Mouse (Mus musculus) left cerebral cortex, postnatal 36 days (tissue): ENCODE results near the gene C8a. TPM values are rescaled to one million over a fixed set of nuclear protein-coding genes. Genes with fewer than 3 reads are reported as not detected.

Source experiments
- DNase-seq, 2 experiments: peaks; one replicate each; pipeline ENCODE4 v3.0.0; 2021 to 2022; ENCODE audit warnings: low spot score in 2 of 2, mixed read lengths in 1 of 2
- intact Hi-C: fragments of 180-260 bp; cut with DNase I; formaldehyde crosslinking; loops from one replicate; pipeline ENCODE4 v1.15.1; 2025
- total RNA-seq, 2 experiments: library from RNA; stranded (reverse); gene quantifications; 2 replicates each; pipeline ENCODE4 v1.2.3; 2021

The C8a gene
- not detected for total RNA-seq

GRCm38 (mm10) chr4:104876323-104876722, at the start of gene C8a:
Gene C8a (minus strand): TSS chr4:104876398.
- no peak for DNase-seq
- intact Hi-C loops, result no loop called here

DNA sequence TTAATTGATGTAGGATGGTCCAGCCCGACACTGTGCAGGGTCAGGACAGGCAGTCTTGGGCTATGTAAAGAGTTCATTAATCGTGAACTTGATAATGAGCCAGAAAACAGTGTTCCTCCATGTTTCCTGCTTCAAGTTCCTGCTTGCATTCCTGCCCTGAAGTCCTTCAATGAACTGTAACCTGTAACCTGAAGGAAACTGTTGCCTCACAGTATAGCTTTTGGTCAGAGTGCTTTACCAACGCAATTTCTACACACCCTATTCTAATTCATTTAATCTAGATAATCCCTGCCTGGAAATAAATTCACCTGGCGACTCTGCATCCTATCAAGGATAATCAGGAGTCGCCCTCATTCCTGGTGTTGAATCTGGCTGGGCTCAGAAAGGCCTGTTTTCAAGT, 49.2 kb upstream of the C8a start:
- DNase-seq, result no peak
- intact Hi-C loops, result no loop called here

DNA sequence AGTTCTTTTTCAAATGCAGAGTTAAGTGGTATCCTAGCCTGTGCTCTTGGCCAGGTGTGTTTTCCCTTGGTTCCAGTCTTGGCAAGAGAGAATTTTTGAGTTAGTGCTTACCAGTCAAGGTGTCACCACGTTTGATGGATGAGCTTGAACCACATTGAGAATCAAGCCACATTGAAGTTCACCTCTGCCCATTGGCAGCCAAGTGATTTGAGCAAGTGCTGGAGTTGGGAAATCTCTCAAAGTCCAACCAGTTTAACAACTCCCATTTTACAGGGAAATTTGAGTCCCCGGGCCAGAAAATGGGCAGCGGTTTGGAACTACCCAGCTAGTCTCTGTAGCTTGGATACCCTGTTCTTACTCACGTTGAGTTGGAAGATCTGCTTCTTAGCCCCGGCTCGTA, 41.8 kb upstream of the C8a start:
- DNase-seq, result no peak
- intact Hi-C loops, result loop anchor here (10.0 kb wide), 2 partner anchors 207 to 1307 kb away; no protein-coding TSS in a partner anchor

DNA sequence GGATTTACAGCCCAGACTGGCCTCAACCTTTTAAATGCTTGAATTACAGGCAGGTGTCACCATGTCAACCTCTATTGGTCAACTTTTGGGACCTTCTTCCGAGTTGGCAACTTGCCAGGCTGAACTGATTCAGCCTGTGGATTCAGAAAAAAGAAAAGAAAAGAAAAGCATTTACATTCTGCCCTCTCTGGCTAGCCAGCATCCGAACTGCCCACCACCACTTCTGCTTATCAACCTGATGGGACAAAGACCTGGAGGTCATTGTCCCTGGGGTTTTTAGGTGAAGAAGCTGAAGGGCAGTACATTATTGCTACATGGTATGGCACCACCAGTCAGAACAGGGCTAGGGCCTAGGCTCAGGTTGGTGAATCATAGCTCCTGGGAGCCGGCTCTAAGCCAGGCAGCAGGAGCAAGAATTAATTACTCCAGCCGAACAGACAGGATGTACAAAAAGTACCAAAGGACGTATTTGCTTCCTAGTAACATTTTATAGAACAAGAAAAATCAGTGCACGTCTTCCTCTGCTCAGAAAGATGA, 38.6 kb upstream of the C8a start:
- intact Hi-C loops, result loop anchor here (10.0 kb wide), 2 partner anchors 210 to 1310 kb away; no protein-coding TSS in a partner anchor
- no peak for DNase-seq

- DNase-seq, result no peak
- intact Hi-C loops, result loop anchor here (10.0 kb wide), 2 partner anchors 211 to 1311 kb away; no protein-coding TSS in a partner anchor
Measured at GRCm38 (mm10) chr4:104913291-104914129, 37.3 kb upstream of the C8a start, which contains the start of gene Fyb2. Gene Fyb2 (plus strand): TSS chr4:104913456.

GRCm38 (mm10) chr4:104911685-104912084, 35.5 kb upstream of the C8a start:
- DNase-seq, result peak; percentile 57 to 63
- intact Hi-C loops, result loop anchor here (10.0 kb wide), 2 partner anchors 213 to 1313 kb away; no protein-coding TSS in a partner anchor

DNA sequence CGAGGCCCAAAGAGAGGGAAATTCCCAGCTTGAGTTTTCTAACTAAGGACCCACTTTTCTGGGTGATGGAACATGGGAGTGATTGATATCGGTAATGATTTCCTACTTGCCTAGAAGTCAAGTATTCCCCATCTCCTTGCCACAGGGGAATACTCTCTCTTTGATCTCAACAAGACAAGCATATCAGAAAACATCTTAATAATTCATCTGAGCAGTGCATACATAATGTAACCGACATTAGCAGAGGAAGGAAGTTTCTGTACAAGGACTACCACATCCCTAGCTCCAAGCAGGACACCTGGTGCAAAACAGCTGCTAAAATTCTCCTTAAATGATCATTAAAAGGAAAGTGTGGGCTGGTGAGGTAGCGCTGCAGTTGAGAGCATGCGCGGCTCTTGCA, 28.9 kb upstream of the C8a start:
- intact Hi-C loops, result no loop called here
- DNase-seq, result no peak

- intact Hi-C loops, result no loop called here
- no peak for DNase-seq
Measured at GRCm38 (mm10) chr4:104902836-104903235, 26.6 kb upstream of the C8a start.

DNA sequence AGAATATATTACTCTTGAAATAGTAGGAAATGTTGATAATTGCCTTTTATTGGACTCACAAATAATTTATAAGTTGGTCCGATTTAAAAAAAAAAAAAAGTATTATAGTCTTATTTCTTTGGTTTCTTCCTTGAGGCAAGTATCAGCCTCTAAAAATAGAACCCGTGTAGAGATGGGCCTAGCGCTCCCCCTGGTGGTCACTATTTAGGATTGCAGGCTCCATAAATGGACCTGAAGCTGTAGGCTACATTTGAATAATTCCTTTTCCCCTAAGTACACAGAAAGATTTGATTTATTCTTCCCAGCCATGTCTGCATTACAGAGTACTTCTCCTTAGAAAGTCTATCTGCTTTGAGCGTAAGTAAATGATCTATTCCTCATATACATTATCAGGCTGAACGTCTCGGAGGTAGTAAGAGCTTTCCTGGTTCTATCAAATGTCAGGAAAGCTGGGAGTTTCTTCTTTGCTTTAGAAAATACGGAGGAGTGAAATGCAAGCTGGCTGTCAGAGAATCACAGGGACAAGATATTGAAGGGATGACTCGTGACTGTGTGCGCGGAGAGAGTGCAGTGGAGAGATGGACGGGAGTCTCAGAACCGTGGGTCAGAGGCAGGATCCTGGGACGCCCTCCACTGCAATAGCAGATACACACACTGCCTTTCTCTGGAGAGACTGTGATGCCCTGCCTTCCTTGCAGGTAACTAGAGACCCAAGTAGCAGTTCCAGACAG, 18.0 kb upstream of the C8a start:
- intact Hi-C loops, result loop anchor here (5.0 to 10.0 kb wide), 4 partner anchors 167 to 527 kb away; no protein-coding TSS in a partner anchor
- DNase-seq, result peak; percentile 65 to 68

GRCm38 (mm10) chr4:104893588-104893987, 17.4 kb upstream of the C8a start:
- intact Hi-C loops, result loop anchor here (5.0 to 10.0 kb wide), 4 partner anchors 166 to 526 kb away; no protein-coding TSS in a partner anchor
- peak in 1 of 2 experiments; percentile 24 for DNase-seq

DNA sequence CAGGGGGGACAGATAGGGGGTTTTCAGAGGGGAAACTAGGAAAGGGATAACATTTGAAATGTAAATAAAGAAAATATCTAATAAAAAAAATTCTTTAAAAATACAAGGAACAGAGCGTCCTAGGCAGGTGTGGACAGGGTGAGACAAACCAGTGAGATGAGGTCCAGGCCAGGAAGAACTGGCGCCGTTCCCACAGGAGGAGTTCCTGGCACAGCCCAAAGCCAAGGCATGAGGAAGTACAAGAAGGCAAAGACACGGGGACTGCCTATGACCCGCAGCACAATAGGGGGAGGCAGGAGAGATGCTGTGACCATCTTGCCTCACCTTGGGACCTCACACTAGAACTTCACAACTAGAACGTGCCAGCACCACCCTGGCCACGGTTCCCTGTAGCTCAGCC, 15.5 kb upstream of the C8a start:
- no peak for DNase-seq
- intact Hi-C loops, result loop anchor here (5.0 to 10.0 kb wide), 4 partner anchors 164 to 524 kb away; no protein-coding TSS in a partner anchor

GRCm38 (mm10) chr4:104888499-104889262, 12.5 kb upstream of the C8a start:
- no peak for DNase-seq
- intact Hi-C loops, result no loop called here

DNA sequence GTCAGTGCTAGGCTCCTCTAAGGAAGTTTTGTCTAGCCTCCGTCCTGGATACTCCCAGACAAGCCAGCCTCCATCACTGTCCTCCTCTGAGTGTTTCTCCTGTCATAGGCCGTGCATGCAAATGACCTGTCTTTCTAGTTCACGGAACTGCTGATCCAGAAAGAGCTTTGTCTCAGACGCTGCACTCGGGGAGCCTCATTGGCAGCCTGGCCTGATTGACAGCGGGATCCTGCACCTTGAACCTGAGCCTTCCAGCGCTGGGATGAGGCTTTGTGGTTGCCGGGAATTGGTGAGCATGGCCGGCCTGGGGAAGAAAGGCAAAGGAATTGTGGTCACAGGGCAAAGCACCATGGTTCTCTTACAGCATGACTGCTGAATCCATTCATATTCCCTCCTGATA, 11.3 kb upstream of the C8a start:
- no peak for DNase-seq
- intact Hi-C loops, result no loop called here

- intact Hi-C loops, result no loop called here
- no peak for DNase-seq
Measured at GRCm38 (mm10) chr4:104875832-104876231, 366 bp downstream of the C8a start.

GRCm38 (mm10) chr4:104870196-104870595, 6.0 kb downstream of the C8a start:
- DNase-seq, result no peak
- intact Hi-C loops, result no loop called here

- no peak for DNase-seq
- intact Hi-C loops, result no loop called here
Measured at GRCm38 (mm10) chr4:104869581-104869980, 6.6 kb downstream of the C8a start.

GRCm38 (mm10) chr4:104864397-104864796, 11.8 kb downstream of the C8a start:
- intact Hi-C loops, result loop anchor here (5.0 kb wide), 1 partner anchor 62 kb away; no protein-coding TSS in a partner anchor
- no peak for DNase-seq

DNA sequence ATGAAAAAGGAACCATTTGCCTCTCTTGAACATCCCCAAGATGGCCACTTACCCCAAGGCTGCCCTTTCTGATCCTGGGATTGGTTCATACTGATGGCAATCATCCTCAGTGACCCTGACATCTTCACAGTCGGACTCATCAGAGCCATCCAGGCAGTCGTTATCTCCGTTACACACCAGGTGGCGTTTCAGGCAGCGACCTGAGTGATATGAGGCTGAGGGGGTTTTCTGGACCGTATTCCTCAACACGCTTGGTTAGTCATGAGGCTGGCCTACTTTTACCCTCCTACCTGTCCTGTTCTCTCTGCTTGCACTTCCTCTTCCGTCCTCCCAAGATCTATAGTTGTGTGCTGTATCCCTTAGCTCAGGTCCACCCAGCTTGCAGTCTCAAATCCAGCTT, 15.0 kb downstream of the C8a start:
- intact Hi-C loops, result loop anchor here (5.0 kb wide), 1 partner anchor 59 kb away; no protein-coding TSS in a partner anchor
- DNase-seq, result no peak

GRCm38 (mm10) chr4:104857823-104858222, 18.4 kb downstream of the C8a start:
- DNase-seq, result no peak
- intact Hi-C loops, result no loop called here
